ENCODE assay signal across 11 mouse cellular contexts in genomic region chr2:44221686-44222085, GRCm38 (mm10).
A peak's percentile ranks its signal among the peaks of the same experiment; 100 is the strongest.
DNase-seq lines count a peak whose midpoint lies in the region.
"Had no signal": no experiment of that assay in that cellular context is flagged by ENCODE, and none has a peak within 500 bp of the region (broad histone marks: within the 10 kb centered on the region; RNA-seq: fewer than 3 reads in every experiment).

No protein-coding gene starts in this region.

- DNase-seq in adrenal gland, adult 2 months, result peak; percentile 37
- no peak for DNase-seq in adrenal gland, postnatal 4 days (ENCODE audit: low spot score in 2 of 2)
- DNase-seq in heart, adult 9 months (ENCODE audit: low spot score in 2 of 2), result peak; percentile 3 to 17
- DNase-seq in heart, postnatal 4 days, result no peak
- peak; percentile 85 for DNase-seq in kidney, adult 9 months
- DNase-seq in kidney, postnatal 14 days, result no peak
- DNase-seq in adrenal gland, postnatal 36 days, result peak; percentile 1 to 5
- DNase-seq in right cerebral cortex, adult 18-20 months, result no peak
- DNase-seq: cerebellum, postnatal 10 days; layer of hippocampus, postnatal 36 days; spleen, adult 18-20 months had no signal

Comparison
In these comparisons a context has a peak if more than half of its experiments do, and no peak if none do; other contexts are left out.
1. DNase-seq: peak in adrenal gland, adult 2 months (single experiment), heart, adult 9 months (2 of 2), kidney, adult 9 months (single experiment) and adrenal gland, postnatal 36 days (2 of 2); none in adrenal gland, postnatal 4 days (0 of 2), heart, postnatal 4 days (single experiment), kidney, postnatal 14 days (single experiment) and right cerebral cortex, adult 18-20 months (single experiment).